Mouse (Mus musculus): ENCODE measurements around the gene Arl6ip1.
"Not testable (repeated sequence)": the region's sequence is repeated elsewhere in the genome, so short reads cannot be mapped to it uniquely, and the experiment has no call there.

Arl6ip1 gene

DNA sequence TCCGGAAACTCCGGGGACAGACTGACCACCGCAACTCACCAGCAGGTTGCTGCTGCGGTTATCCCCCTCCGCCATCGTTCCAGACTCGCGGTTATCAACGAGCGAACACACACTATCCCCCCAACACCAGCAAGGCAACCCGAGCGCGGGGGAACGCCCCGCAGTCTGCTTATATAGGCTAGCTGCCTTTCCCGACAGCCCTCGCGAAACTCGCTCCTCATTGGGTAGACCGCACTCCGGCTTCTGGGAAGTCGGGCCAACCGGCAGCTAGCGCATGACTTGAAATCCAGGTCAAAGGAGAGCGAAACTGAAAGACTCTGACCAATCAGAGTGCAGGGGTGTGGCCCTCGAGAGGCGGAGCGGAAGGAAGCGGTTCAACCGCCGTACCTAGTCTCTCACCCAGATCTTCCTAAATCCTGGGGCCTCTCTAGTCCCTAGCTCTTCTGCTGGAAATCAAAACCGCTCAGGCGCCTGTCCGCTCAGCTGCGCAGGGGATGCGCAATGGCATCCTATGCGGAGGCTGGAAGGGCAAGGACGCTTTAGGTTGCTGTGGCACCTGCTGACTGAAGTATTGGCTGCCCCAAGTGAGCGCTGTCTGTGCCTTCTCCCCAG lies at the start of gene Arl6ip1:
Gene Arl6ip1 (minus strand): TSS at position 233 of the 612 bp plus-strand sequence.
- DNase-seq = peak; percentile 98

DNA sequence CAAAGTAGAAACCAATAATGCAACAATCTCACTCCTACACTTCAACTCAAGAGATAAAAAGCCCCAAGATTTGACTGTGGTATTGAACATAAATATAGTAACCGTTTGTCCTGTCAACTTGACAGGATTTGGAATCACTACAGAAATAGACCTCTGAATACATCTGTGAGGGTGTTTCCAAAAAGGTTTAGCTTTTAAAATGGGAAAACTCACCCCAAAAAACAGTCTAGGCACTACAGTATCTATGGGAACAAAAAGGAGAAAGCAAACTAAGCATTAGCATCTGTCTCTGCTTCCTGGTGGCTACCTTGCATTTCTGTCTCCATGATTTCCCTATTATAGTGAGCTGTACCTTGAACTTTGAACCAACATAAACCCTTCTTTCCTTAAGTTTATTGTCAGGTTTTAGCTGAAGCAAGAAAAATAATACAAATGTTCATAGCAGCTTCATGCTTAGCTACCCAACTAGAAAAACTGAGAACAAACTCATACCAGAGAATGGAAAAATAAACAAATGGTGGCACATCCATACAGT lies 46.4 kb upstream of the Arl6ip1 start:
- no peak for DNase-seq

DNA sequence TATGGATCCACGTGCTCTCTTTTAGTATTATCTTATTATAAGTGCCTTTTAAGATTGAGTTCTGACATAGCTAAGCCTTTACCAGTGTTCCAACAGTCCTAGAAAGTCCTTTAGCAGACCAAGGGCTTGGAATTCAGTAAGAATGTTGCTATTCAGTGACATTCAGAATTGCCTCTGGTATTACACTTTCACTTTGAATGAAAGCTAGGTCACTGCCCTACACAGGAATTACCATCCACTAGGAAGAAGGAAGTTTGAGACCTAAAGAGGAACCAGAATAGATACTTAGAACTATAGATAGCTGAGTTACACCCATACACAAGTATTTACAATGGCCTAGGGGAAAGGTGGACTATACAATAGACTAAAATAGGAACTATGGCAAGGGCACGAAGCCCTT lies 40.7 kb upstream of the Arl6ip1 start:
- not testable (repeated sequence) for DNase-seq

DNA sequence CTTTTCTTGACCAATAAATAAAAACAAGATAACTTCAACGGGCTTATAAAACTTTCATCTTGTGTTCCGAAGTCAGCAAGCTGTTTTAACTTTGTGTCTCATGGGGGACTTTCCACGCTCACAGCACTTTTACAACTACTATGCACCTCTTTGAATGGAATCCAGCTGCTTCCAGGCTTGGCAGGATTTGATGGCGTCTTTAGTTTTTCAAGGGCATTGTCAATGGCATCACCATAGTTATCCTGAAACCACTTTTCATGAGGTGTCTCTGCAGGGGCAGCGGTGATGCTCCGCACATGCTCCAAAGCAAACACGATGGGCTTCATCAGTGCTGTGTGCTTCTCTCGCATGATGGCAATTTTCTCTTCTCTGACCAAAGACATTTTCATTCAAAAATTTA lies 33.5 kb upstream of the Arl6ip1 start:
- DNase-seq = no peak

DNA sequence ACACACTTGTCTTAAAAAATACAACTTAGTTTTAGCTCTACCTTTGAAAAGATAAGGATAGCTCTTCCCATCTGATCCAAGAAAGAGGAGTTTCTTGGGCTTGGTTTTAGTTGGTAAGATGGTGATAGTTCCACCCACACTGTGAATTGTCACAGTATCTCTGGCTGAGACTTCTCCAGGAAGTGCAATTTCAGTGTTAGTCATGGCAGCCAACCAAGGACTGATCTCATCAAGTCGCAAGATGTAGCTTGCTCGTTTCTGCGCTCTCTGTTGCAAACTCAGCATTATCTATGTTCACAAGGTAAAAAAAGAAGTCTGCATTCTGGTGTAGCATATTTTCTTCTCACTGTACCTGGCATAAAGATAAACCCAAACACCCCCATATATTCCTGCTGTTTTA lies 30.7 kb upstream of the Arl6ip1 start:
- no peak for DNase-seq

DNA sequence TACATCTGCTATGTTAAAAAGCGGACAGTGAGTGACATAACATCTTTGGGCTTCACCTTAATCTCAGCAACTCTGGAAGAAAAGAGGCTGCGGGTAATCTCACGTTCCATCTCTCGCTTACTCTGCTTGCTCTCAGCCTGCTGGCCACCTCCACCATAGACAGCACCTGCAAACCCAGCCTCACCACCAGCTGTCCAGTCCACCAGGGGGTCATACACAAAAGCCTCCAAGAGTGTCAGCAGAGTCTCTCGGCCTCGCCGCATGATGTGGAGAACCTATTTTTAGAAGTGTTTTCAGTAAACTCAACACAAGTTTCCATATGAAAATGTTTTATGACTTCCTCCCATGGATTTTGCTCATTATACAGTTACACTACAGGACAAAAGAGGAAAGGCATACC lies 27.0 kb upstream of the Arl6ip1 start:
- DNase-seq = no peak

DNA sequence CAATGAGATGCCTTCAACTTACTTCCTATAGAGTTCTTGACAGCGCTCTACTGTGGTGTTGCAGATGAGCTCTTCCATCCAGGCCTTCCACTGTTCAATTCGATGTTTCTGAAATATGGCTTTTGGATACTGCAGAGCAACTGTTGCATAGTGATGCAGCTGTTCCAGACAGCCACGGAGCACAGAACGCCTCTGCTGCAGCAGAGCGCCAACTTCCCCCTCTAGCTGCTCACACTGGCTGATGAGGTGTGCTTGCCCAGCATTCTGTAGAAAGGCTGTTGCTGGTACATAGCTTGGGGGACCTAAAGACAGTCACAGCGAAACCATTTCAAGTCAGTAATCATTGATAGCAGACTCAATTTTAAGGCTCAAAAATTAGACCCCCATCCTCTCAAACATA lies 24.7 kb upstream of the Arl6ip1 start:
- no peak for DNase-seq

DNA sequence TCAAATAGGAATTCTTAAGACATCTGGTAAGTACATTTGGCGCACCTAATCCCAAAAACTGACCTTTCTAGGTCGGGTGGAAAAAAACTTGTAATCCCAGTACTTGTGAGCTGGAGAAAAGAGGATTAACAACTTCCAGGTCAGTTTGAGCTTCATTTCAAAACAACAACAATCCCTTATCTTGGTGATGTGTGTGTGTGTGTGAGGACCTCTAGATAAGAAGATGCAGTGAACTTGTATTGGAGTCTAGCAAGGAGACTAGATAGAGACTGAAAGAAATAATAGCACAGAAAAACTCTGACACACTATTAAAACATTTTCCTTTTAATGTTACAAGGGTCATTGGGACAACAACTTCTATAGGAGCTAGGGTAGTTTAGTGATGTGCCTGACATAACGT lies 14.1 kb upstream of the Arl6ip1 start:
- DNase-seq = no peak

DNA sequence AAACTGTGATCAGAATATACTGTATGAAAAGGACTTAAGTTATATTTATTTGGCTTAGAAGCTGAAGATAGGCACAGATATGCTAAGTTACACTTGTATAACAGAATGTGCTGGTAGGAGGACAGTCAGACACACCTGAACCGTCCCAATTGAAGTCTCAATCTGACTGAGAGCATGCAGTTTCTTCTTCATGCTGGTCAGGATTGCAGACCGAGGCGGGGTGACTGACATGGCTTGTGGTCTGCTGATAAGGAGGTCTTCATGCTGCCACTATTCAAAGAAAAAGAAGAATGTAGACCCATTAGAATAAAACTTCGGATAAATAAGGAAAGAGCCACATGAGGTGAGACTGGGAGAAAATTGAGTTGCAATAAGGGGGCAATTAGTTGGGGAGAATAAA lies 13.7 kb upstream of the Arl6ip1 start:
- DNase-seq = no peak

DNA sequence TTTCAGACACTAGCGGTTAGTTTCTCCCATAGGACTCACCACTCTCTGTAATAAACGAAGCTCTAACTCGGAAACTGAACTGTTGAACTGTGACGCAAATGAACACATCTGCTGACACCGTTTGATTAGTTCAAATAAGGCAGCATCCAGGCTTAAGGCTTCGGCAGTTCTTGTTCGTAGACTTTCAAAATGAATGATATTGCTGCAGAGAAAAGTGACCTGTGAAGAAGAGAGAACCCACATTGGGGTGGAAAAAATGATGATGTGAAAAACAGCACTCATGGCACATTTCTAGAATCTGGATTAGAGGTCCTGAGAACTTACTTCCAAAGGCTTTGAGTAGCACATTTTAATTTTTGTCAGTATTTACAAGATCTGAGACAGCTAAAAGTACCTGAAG lies 11.8 kb upstream of the Arl6ip1 start:
- no peak for DNase-seq

DNA sequence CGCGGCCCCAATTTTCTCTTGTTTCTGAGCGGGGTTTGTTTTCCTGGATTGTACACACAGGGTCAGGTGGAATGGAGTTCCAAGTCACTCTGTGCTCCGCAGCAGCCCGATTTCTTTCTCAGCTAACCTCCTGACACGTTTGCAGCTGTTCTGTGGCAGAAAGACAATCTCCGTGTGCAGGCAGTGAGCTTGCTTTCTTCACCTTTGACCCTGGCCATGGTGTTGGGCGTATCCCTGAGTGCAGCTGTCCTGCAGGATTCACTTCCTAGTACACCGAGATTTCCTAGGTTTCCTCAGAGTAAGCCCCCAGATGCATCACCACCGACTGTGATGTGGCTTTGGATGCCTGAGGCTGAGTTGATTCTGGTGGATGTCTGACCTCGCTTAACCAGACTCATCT lies 5.7 kb upstream of the Arl6ip1 start:
- DNase-seq = no peak

DNA sequence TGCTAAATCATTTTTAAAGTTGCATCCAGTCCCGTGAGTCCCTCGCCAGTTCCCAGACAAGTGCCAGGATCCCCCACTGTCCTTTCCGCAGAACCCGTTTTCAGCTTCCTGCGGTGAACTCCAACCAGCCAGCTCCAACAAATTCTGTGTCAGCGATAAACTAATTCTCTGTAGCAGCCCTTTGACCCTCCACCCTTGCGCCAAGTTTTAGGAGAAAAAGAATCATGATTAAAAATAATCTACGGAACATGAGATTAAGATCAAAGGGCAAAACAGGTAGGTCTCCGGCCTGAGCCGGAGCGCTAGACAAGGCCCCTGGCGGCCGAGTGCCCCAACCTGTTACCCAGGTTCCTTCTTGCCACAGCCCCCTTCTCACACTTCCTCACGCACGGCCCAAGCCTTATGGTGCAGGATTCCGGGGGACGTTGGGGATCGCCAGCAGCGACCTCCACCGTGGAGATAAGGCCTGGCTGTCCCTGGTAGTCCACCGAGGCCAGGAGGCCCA lies 485 bp downstream of the Arl6ip1 start:
- DNase-seq = no peak

DNA sequence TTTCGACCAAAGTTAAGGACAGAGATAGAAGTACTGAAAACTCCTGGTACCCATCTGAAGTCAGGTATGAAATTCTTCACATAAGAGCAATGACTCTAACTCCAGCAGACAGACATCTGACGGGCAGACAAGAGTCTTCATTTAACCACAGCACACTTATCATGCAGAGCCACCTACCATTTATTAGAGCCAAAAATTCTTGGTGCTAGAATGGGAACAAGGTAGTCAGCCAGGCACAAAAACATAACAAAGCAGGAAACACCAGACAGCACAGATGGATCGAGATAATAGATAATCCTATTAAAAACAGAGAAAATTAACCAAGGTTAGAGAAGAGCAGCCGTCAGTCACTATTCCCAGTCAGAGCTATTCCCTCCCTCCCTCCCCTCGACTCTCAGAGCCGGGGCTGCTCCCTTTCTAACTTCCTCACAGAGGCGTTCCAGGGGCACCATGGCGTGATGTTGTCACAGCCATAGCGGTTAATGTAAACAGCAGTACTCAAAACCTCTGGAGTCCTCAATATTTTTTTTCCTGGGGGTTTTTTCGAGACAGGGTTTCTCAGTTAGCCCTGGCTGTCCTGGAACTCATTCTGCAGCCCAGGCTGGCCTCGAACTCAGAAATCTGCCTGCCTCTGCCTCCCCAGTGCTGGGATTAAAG lies 3.1 kb downstream of the Arl6ip1 start:
- DNase-seq = no peak

DNA sequence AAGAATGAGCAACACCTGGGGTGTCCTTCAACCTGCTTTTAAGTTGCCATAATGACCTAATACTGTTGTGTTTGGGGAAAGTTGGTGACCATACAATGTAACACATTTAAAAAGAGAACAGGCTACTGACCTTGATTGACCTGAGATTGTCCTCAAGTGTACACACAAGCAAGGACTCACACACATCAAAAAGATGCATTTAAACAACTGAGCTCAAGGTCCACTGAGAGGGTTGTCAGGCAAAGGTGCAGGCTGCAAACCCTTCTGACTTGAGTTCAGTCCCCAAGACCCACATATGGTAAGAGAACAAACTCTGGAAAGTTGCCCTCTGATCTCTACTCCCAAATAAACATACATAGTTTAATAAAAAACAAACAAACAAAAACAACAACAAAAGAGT lies 3.7 kb downstream of the Arl6ip1 start:
- no peak for DNase-seq

DNA sequence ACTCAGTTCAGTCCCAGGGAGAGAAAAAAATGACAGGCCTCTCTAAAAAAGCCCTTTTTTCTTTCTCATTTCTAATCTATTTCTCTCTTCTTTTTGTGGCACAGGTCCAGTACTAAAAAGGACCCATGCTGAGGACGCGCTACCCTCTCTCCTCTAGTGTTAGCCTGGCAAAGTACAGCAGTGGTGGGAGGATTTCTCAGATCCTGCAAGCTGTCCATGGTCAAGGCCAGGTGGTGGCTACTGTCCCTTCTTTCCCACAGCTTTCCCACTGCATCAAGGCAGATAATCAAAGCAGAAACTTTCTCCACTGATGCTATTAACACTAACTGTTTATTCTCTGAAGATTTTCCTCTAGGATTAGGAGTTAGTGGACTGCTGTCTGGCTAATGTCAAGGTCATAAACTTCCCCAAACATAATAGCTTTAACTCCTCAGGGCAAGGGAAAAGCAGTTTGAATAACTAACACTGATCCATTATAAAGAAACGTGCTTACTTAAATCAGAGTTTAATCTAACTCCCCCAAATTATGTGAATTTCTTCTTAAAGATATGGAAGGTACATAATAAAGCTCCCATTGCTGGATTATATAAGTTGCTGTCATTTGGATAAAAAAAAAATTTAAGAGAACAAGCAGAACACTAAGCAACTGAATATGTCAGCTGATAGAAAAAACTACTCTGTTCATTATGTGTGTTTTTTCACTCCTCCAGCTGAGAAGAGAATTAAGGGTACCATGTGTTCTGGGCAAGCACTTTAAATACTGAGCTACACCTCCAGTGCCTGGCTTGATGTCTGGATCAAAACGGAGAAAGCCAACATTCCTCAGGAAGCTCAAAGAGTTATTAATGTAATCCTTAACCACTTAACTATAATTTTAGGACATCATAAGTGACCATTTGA lies 5.7 kb downstream of the Arl6ip1 start:
- no peak for DNase-seq

DNA sequence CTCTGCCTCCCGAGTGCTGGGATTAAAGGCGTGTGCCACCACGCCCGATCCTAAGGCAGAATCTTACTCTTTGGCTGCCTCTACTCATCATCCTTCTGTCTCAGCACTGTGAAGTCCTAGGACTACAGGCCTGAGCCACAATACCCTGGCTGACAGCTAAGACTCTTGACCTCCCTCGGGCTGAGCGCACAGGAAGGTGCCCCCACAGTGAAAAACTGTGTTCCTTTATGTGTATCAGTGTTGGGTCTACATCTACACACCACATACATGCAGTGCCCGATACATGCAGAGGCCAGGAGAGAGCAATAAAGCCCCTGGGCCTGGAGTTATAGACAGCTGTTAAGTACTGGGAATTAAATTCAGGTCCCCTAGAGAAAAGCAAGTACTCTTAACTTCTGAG lies 7.2 kb downstream of the Arl6ip1 start:
- no peak for DNase-seq

DNA sequence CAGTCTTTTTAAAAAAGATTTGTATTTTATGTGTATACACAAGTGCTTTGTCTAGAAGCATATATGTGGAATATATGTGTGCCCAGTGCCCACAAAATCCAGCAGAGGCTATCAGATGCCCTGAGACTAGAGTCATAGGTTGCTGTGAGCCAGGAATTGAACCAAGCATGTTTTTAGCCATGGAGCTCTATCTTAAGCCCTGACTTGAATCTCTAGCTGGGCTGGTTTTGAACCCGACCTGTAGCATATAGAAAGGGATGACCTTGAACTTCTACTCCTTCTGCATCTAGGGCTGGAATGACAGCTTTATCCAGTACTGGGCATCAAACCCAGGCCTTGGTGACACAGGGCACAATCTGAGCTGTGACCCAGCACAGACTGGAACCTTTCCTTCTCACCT lies 8.8 kb downstream of the Arl6ip1 start:
- no peak for DNase-seq

DNA sequence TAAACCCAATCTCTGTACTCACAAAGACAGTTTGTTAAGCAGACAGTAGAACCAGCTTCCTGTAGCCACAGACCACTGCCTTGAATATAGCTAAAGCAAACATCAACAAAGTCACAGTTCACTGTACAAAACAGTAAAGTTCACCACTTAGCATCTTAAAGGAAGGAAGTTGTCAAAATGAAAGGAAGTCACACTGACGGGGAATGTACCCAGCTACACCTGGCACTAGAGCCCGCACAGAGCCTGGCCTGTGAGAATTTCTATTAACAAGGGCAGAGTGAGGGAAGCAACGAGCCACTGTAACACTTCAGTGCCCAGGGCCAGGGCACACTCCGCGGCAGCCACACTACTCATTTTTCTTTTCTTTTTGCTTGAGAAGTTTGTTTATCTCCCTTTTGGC lies 9.5 kb downstream of the Arl6ip1 start:
- DNase-seq = no peak

DNA sequence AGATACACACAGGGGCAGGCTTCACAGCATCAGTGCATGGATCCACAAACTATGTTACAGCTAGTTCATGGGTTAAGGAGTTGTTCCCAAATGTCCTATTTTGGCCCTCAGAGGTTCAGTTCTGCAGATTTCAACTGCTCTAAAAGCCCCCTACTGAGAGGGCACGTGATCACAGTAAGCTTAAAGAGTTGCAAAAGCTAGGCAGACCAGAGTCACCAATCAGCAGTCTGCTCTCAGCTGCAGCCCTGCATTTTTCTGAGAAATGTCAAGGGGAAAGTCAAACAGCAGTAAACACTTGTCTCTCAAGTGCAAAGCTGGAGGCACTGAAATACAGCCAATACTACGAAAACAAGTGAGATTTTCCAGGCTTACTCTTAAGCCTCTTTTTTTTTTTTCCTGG lies 10.3 kb downstream of the Arl6ip1 start:
- no peak for DNase-seq

DNA sequence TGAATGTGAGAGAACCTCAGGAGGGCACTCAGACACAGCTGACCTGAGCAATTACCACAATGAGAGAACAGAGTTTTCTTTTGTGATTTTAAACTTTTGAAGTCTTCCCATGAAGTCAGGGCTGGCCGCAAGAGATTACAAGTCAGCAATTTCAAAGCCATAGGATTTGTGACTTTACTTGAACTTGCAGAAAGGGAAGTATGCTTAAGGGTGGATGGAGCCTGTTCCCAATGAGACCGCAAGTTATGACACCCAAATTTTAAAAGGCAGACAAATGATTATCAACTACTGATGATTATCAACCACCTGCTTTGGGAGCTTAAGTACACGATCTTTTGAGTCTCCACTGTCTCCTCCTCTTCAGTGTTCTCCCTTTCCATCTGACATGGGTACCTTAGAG lies 11.0 kb downstream of the Arl6ip1 start:
- DNase-seq = no peak

DNA sequence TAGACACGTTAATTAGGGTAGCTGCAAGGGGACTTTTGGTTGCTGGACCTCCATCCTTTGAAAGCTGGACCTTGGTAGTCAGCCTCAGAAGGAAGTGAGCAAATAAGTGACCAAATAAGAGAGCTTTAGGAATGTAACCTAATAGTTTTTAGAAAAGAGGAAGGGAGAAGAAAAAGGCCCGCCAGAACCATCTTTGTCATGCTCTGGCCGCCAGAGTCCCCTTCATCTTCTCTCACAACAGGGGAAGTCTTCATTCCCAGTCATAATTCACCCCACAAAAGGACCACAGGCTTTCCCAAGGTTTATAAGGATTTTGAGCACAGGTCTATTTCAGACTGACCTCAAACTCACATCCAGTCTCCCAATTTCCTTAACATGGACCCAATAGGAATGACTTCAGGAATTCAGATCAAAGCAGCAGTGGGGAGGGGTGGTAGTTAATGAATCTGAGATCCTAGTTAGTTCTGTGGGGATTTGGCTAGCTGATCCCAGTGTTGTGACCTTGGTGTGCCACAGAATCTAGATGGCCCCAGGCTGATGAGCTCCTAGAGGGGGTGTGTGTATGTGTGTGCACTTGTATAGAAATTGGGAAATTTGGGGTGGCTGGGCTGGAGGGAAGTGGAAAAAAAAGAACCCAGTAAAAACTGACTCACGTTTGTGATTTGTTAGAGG lies 11.8 kb downstream of the Arl6ip1 start:
- DNase-seq = no peak

DNA sequence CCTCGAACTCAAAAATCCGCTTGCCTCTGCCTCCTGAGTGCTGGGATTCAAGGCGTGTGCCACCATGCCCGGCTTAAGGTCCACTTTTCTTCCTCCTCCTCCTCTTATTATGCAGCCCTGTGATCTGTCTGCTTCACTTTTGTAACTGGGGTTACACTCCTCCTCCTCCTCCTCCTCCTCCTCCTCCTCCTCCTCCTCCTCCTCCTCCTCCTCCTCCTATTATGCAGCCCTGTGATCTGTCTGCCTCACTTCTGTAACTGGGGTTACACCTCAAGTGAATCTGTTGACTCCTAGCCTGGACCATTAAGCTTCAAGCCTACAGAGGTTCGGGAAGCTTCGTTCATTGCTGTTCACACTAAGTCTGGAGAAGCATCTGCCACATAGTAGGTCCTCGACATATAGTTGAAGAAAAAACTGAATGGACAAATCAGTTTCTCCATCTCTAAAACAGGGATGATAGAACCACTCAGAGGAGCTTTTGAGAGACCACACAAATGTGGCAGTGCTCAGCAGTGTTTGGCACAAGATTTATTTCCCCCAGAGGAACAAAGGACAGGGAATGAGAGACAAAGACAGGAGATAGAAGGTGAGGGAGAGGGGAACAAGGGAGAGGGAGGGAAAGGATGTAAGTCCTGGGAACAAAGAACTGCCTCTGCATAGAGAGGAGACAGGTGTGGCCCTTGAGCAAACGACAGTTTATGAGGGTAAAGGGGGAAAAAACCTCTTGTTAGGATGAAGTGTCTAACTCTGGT lies 12.5 kb downstream of the Arl6ip1 start:
- no peak for DNase-seq
